ENCODE assay signal across 7 mouse cellular contexts in the genomic region with DNA sequence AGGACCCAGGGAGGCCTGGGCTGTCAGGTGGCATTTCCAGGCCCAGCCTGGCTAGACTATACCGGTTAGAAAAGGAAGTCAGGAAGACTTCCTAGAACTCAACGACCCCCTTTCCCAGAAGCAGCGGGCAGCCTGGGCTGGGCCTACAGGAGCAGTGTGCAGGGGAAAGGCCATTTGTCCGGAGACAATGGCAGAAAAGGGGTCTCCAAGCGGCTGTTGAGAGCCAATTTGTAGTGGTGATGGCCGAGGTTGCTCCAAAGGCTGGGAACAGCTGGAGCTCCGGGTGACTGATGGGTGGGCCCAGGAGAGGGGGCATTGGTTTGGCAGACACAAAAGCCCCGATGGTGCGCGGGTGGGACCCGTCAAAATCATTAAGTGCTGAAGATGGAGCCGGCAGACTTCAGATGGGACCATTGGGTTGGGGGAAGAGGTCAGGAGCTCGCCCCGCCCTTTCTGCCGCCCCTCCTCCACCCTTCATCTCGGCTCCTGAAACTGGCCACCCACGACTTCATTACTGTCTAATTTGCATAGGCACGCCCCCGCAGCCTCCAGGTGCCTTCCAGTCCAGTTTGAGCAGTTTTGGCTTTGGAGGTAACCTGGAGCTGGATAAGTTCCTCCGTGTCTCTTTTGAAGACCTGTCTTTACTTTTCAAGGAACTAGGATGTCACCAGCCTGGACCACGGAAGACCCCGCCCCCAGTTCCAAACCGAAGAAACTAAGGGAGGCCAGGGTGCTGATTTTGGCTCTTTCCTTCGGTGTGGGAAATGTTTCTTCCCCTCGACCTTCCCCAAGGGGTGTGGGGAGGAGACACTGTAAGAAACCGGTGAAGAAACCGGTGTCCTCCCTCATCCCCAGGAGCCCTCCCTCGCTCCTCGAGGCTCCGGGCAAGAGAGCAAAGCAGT. TPM values are rescaled to one million over a fixed set of nuclear protein-coding genes. Genes with fewer than 3 reads are reported as not detected.
A peak's percentile ranks its signal among the peaks of the same experiment; 100 is the strongest.
DNase-seq lines count a peak whose midpoint lies in the region; ATAC-seq lines count a peak whose summit lies in the region.

No protein-coding gene starts in this region.

- no peaks in the 10 kb centered on the region for H3K9me3 ChIP-seq in hindbrain, embryonic 13.5 days
- H3K9me3 ChIP-seq in liver, embryonic 15.5 days (replicated peaks), result no peaks in the 10 kb centered on the region

- H3K4me1 ChIP-seq in hindbrain, embryonic 13.5 days (replicated peaks), result peaks cover 40% of the 10 kb centered on the region
- H3K4me1 ChIP-seq in liver, embryonic 15.5 days (replicated peaks), result no peaks in the 10 kb centered on the region

- H3K27me3 ChIP-seq in hindbrain, embryonic 13.5 days, result peaks cover 88% of the 10 kb centered on the region
- peaks cover 78% of the 10 kb centered on the region for H3K27me3 ChIP-seq in liver, embryonic 15.5 days

- H3K4me3 ChIP-seq in hindbrain, embryonic 13.5 days, result peak overlapping the region; percentile 38
- H3K4me3 ChIP-seq in liver, embryonic 15.5 days (replicated peaks), result no peak overlapping the region

- ATAC-seq in hindbrain, embryonic 13.5 days (ENCODE audit: low FRiP score), result no peak
- ATAC-seq in liver, embryonic 15.5 days (ENCODE audit: insufficient read depth), result no peak
- no peak for ATAC-seq in megakaryocyte progenitor cell, adult 5-6 weeks (replicated peaks; ENCODE audit: poor library complexity)

- 0 out of 2 replicates have a peak overlapping the region, but pooled peaks have one; percentile 20 for H3K27ac ChIP-seq in hindbrain, embryonic 13.5 days
- H3K27ac ChIP-seq in liver, embryonic 15.5 days (replicated peaks), result no peak overlapping the region

- peak overlapping the region; percentile 68 for H3K4me2 ChIP-seq in hindbrain, embryonic 13.5 days
- H3K4me2 ChIP-seq in liver, embryonic 15.5 days, result 0 out of 2 replicates have a peak overlapping the region, but pooled peaks have one; percentile 13

- DNase-seq in A20 (ENCODE audit: low read depth, low spot score) (peak; percentile 16), ES-CJ7 (ENCODE audit: low read depth, low spot score) (peak; percentile 93)
- no peak for DNase-seq in spleen, adult 12 weeks (ENCODE audit: low spot score)
- DNase-seq in frontal cortex, postnatal 10 days (ENCODE audit: low spot score in 2 of 2), result no peak

- peak overlapping the region; percentile 68 for H3K9ac ChIP-seq in hindbrain, embryonic 13.5 days
- no peak overlapping the region for H3K9ac ChIP-seq in liver, embryonic 15.5 days

- H3K36me3 ChIP-seq in hindbrain, embryonic 13.5 days, result no peaks in the 10 kb centered on the region
- H3K36me3 ChIP-seq in liver, embryonic 15.5 days (replicated peaks), result no peaks in the 10 kb centered on the region

- WGBS in hindbrain, embryonic 13.5 days, result under 1% methylated on average over 30 of the region's 30 CpGs
- WGBS in liver, embryonic 15.5 days (ENCODE audit: insufficient replicate concordance), result 4% methylated on average over 30 of the region's 30 CpGs

RNA-seq across cellular contexts. Expression of a gene that starts 36.3 kb away (rescaled TPM):
- polyA plus RNA-seq in hindbrain, embryonic 13.5 days (2015; fragmentation: Nextera tagmentation; extraction: Ambion mirVana), result 17.1 and 17.2 TPM in 2 replicates
- not detected in 2 replicates for polyA plus RNA-seq in liver, embryonic 15.5 days (2015; fragmentation: Nextera tagmentation; extraction: Ambion mirVana)
- total RNA-seq in megakaryocyte progenitor cell, adult 5-6 weeks (2015), result not detected in 2 replicates
- total RNA-seq in megakaryocyte progenitor cell, adult 5-6 weeks (2017), result not detected in 2 replicates

Comparison
In these comparisons a context has a peak if more than half of its experiments do, and no peak if none do; other contexts are left out.
1. DNase-seq: peak in A20 (single experiment) and ES-CJ7 (single experiment); none in spleen, adult 12 weeks (single experiment) and frontal cortex, postnatal 10 days (0 of 2).
2. RNA of a gene that starts 36.3 kb away (polyA plus RNA-seq): 17.1 to 17.2 TPM in hindbrain, embryonic 13.5 days; not detected in liver, embryonic 15.5 days; every median in the first group is over 10 times any median in the second.